Mouse (Mus musculus) lung, adult 2 months (tissue): ENCODE measurements around the gene Trim12c.
"Not testable (repeated sequence)": the region's sequence is repeated elsewhere in the genome, so short reads cannot be mapped to it uniquely, and the experiment has no call there.

Experiments
- CTCF ChIP-seq: fragments of 200-500 bp; IDR thresholded peaks from 2 replicates; pipeline ENCODE4 v1.5.1; 2011; ENCODE audit warnings: mild to moderate bottlenecking, low read length, control low read depth; ENCODE audit not compliant: insufficient read depth
- POLR2A ChIP-seq: fragments of 200-500 bp; IDR thresholded peaks from 2 replicates; pipeline ENCODE4 v1.6.1; 2011; ENCODE audit warnings: low read depth, mild to moderate bottlenecking, control low read depth, low read length, borderline replicate concordance; ENCODE audit errors: extremely low read depth

DNA sequence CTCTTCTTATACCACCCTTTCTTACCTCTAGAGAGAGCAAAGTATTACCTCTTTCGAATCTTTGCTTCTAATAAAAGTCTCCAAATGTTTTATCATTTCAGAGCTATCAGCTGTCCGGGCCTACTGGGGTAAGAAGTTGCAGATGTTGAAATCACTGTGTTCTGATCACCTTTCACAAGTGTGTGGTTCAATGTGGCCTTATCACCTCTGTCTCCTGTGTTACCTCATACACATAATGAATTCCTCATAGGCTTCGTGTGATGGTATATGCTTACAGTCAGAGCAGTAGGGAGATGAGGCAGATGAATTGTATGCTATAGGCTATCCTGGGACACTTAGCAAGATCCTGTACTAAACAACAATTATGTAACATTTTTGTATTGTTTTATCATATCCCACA, 17.6 kb downstream of the Trim12c start:
- not testable (repeated sequence) for TF ChIP-seq POLR2A, CTCF
